Mouse (Mus musculus): ENCODE measurements around the gene Oosp2.

The Oosp2 gene

GRCm38 (mm10) chr19:11604603-11605002 lies 55.8 kb downstream of the Oosp2 start, which contains the start of gene Ms4a6d:
Gene Ms4a6d (minus strand): TSS chr19:11604849.
- in situ Hi-C loops (cut with MboI, MseI), result loop anchor here (5.0 kb wide), 2 partner anchors 163 to 252 kb away; no protein-coding TSS in a partner anchor

- in situ Hi-C loops (cut with MboI, MseI), result no loop called here
Measured at GRCm38 (mm10) chr19:11602026-11602425, 58.3 kb downstream of the Oosp2 start.

GRCm38 (mm10) chr19:11601349-11601748 lies 59.0 kb downstream of the Oosp2 start:
- in situ Hi-C loops (cut with MboI, MseI), result no loop called here

Data from T-helper 2 cell (primary cell).